ENCODE assay signal across 31 mouse cellular contexts in the genomic region with DNA sequence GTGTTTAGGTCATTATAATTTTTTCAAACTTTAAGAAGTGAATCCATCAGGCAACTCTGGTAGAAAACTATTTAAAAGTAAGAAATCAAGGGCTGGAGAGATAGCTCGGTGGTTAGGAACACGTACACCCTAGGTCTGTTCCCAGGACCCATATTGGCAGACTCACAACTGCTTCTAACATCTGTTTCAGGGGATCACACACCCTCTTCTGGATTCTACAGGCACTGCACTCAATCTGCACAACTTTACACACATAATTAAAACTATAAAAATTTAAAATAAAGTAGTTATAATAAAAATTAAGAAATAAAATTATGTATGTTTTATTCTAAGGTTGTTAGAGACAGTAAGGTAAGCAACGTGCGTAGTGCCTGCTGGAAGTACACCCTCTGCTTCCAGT. TPM values are rescaled to one million over a fixed set of nuclear protein-coding genes. Genes with fewer than 3 reads are reported as not detected.
DNase-seq lines count a peak whose midpoint lies in the region; ATAC-seq and TF ChIP-seq lines count a peak whose summit lies in the region.
"Had no signal": no experiment of that assay in that cellular context is flagged by ENCODE, and none has a peak within 500 bp of the region (broad histone marks: within the 10 kb centered on the region; RNA-seq: fewer than 3 reads in every experiment).

No protein-coding gene starts in this region.

- dilution Hi-C loops in CH12.LX (cut with MboI; ENCODE audit: extremely low pct_ligation_motif_present, extremely low pct_unique_long_range_greater_than_20kb, low sequenced_read_pairs) = no loop called here

- TF ChIP-seq CTCF in lung, postnatal 0 days (IDR thresholded peaks at IDR 0.05) = peak; percentile 25
- TF ChIP-seq CTCF in CH12.LX (conservative IDR thresholded peaks at IDR 0.05 in 1 of 2, IDR thresholded peaks at IDR 0.05 in 1 of 2; ENCODE audit: low read depth in 2 of 2, low read length in 2 of 2) = peak in 1 of 2 experiments; percentile 70; a peak in 2 of 4 replicates

- H3K4me3 ChIP-seq in lung, postnatal 0 days (ENCODE audit: low read depth, low read length) = no peak overlapping the region
- H3K4me3 ChIP-seq in CH12.LX (replicated peaks in 1 of 3; ENCODE audit: low read depth in 2 of 3, low read length in 2 of 3, poor library complexity in 1 of 3) = no peak overlapping the region
- H3K4me3 ChIP-seq: embryonic facial prominence, embryonic 15.5 days; hindbrain, embryonic 15.5 days; midbrain, embryonic 10.5 days; neural tube, embryonic 13.5 days had no signal

- TF ChIP-seq EP300 in lung, postnatal 0 days (IDR thresholded peaks at IDR 0.05) = no peak
- no peak for TF ChIP-seq EP300 in CH12.LX (IDR thresholded peaks at IDR 0.05; ENCODE audit: low read length)

- WGBS in lung, postnatal 0 days = 80% methylated on average over 4 of the region's 4 CpGs

- peak; percentile 69 for TF ChIP-seq RAD21 in CH12.LX (IDR thresholded peaks at IDR 0.05; ENCODE audit: low read depth, low read length)

- in situ Hi-C loops in CH12.LX (cut with MboI; ENCODE audit: low pct_ligation_motif_present, low pct_unique_long_range_greater_than_20kb, low sequenced_read_pairs) = no loop called here

- ATAC-seq in lung, postnatal 0 days = no peak
- no peak for ATAC-seq in monocyte, adult 5-6 weeks (replicated peaks; ENCODE audit: insufficient number of reproducible peaks, low FRiP score, low TSS enrichment, poor library complexity, severe bottlenecking)
- ATAC-seq: forebrain, postnatal 0 days had no signal

- no peak overlapping the region for H3K27ac ChIP-seq in lung, postnatal 0 days (ENCODE audit: low read length)
- no peak overlapping the region for H3K27ac ChIP-seq in CH12.LX (ENCODE audit: insufficient read depth, low read depth)
- H3K27ac ChIP-seq: embryonic facial prominence, embryonic 15.5 days; hindbrain, embryonic 15.5 days; midbrain, embryonic 10.5 days; neural tube, embryonic 13.5 days had no signal

- H3K79me2 ChIP-seq in CH12.LX (replicated peaks; ENCODE audit: control insufficient read depth, extremely low read depth, insufficient read depth, poor library complexity, severe bottlenecking) = no peaks in the 10 kb centered on the region; the same call in none of the 2 replicates

- DNase-seq in lung, postnatal 0 days (ENCODE audit: low spot score) = no peak
- no peak for DNase-seq in lung, postnatal 14 days
- DNase-seq in CH12.LX (ENCODE audit: extremely low read depth) (no peak), ZHBTc4 (ENCODE audit: low read depth, low spot score) (peak; percentile 8)
- peak; percentile 25 for DNase-seq in splenic B cell, adult 2 months (ENCODE audit: low read depth, low spot score)
- no peak for DNase-seq in thymus, postnatal 14 days
- no peak for DNase-seq in right cerebral cortex, postnatal 14 days
- DNase-seq: adrenal gland, adult 2 months; cerebellum, postnatal 10 days; forebrain, postnatal 0 days; heart, postnatal 36 days; kidney, adult 18-20 months; kidney, postnatal 10 days; lung, adult 18-20 months; lung, postnatal 36 days; right cerebral cortex, adult 18-20 months; thymus, adult 2 months had no signal

- H3K9me3 ChIP-seq in lung, postnatal 0 days (ENCODE audit: low read length) = no peaks in the 10 kb centered on the region
- H3K9me3 ChIP-seq in CH12.LX (replicated peaks; ENCODE audit: low read length) = peaks cover 3% of the 10 kb centered on the region
- H3K9me3 ChIP-seq: embryonic facial prominence, embryonic 15.5 days; hindbrain, embryonic 15.5 days; midbrain, embryonic 10.5 days; neural tube, embryonic 13.5 days had no signal

- H3K36me3 ChIP-seq in lung, postnatal 0 days (ENCODE audit: insufficient read depth, low read length) = peaks cover 4% of the 10 kb centered on the region; the same call in 1 of the 2 replicates
- H3K36me3 ChIP-seq in CH12.LX (replicated peaks in 1 of 2; ENCODE audit: control insufficient read depth in 1 of 2, insufficient read depth in 1 of 2, low read length in 1 of 2) = peaks cover 20 to 42% of the 10 kb centered on the region in 2 experiments
- H3K36me3 ChIP-seq in splenic B cell, adult 2 months (ENCODE audit: control insufficient read depth, insufficient read depth, low read length, poor library complexity, severe bottlenecking) = peaks cover 7% of the 10 kb centered on the region

- H3K9ac ChIP-seq in lung, postnatal 0 days (replicated peaks; ENCODE audit: low read depth) = no peak overlapping the region
- no peak overlapping the region for H3K9ac ChIP-seq in CH12.LX (ENCODE audit: insufficient read depth, low read depth)
- H3K9ac ChIP-seq: embryonic facial prominence, embryonic 15.5 days; forebrain, postnatal 0 days; hindbrain, embryonic 15.5 days; neural tube, embryonic 13.5 days had no signal

- no peak overlapping the region for H3K4me2 ChIP-seq in lung, postnatal 0 days (replicated peaks; ENCODE audit: low read depth, low read length)
- no peak overlapping the region for H3K4me2 ChIP-seq in CH12.LX (ENCODE audit: insufficient read depth, low read depth, poor library complexity, severe bottlenecking)
- H3K4me2 ChIP-seq: embryonic facial prominence, embryonic 15.5 days; hindbrain, embryonic 15.5 days; liver, embryonic 11.5 days; neural tube, embryonic 13.5 days had no signal

- no peaks in the 10 kb centered on the region for H3K27me3 ChIP-seq in lung, postnatal 0 days (replicated peaks; ENCODE audit: insufficient read depth, low read length)
- no peaks in the 10 kb centered on the region for H3K27me3 ChIP-seq in CH12.LX (replicated peaks)
- no peaks in the 10 kb centered on the region for H3K27me3 ChIP-seq in splenic B cell, adult 2 months (ENCODE audit: control insufficient read depth, insufficient read depth, low read length, poor library complexity, severe bottlenecking)
- H3K27me3 ChIP-seq: embryonic facial prominence, embryonic 15.5 days; hindbrain, embryonic 15.5 days; neural tube, embryonic 13.5 days had no signal

- H3K4me1 ChIP-seq in lung, postnatal 0 days (ENCODE audit: insufficient read depth, low read depth, low read length) = no peaks in the 10 kb centered on the region
- peaks cover 0 to 12% of the 10 kb centered on the region in 2 experiments; a peak in 3 of 4 replicates for H3K4me1 ChIP-seq in CH12.LX (ENCODE audit: control insufficient read depth in 1 of 2, insufficient read depth in 2 of 2)
- H3K4me1 ChIP-seq: embryonic facial prominence, embryonic 15.5 days; hindbrain, embryonic 15.5 days; midbrain, embryonic 10.5 days; neural tube, embryonic 13.5 days had no signal

- TF ChIP-seq POLR2A in CH12.LX (IDR thresholded peaks at IDR 0.05; ENCODE audit: low read depth, low read length) = no peak

TF ChIP-seq in CH12.LX, 34 proteins besides CTCF, POLR2A, EP300 and RAD21:
- TF ChIP-seq ZC3H11A (IDR thresholded peaks at IDR 0.05; ENCODE audit: low read depth, low read length) (0 out of 2 replicates have a peak, but pooled peaks have one; percentile 25), ELF1 (IDR thresholded peaks at IDR 0.05; ENCODE audit: low read depth, low read length) (0 out of 2 replicates have a peak, but pooled peaks have one; percentile 3), MAZ (IDR thresholded peaks at IDR 0.05; ENCODE audit: low read depth, low read length) (no peak), SMC3 (IDR thresholded peaks at IDR 0.05; ENCODE audit: low read depth, low read length) (peak; percentile 64), JUN (IDR thresholded peaks at IDR 0.05; ENCODE audit: insufficient read depth, low read depth, low read length) (no peak), MYC (IDR thresholded peaks at IDR 0.05; ENCODE audit: low read depth, low read length) (0 out of 2 replicates have a peak, but pooled peaks have one; percentile 54)

RNA-seq across cellular contexts. Expression of a gene that starts 10.5 kb away (rescaled TPM):
- 80.4 and 81.8 TPM in 2 replicates for polyA plus RNA-seq in lung, postnatal 0 days (2015; fragmentation: Nextera tagmentation; extraction: Ambion mirVana)
- total RNA-seq in CH12.LX (2012; rRNA removed) (59.9 and 63.8 TPM in 2 replicates), CH12.LX (2014; rRNA removed) (78.0 and 78.7 TPM in 2 replicates)
- 65.6 and 80.6 TPM in 2 replicates for polyA plus RNA-seq in CH12.LX (2012; ENCODE audit: insufficient read length, low read depth)
- total RNA-seq in monocyte, adult 5-6 weeks (2017) = 14.5 to 60.0 TPM (median 53.1 TPM) in 3 replicates

RNA-seq across cellular contexts. Expression of a gene that starts 19.3 kb away (rescaled TPM):
- polyA plus RNA-seq in lung, postnatal 0 days (2015; fragmentation: Nextera tagmentation; extraction: Ambion mirVana) = 0.08 and 0.18 TPM in 2 replicates
- 13.8 and 14.5 TPM in 2 replicates for total RNA-seq in CH12.LX (2012; rRNA removed)
- 8.3 and 8.7 TPM in 2 replicates for total RNA-seq in CH12.LX (2014; rRNA removed)
- 3.9 and 4.7 TPM in 2 replicates for polyA plus RNA-seq in CH12.LX (2012; ENCODE audit: insufficient read length, low read depth)
- total RNA-seq in monocyte, adult 5-6 weeks (2017) = 1.7 TPM in 1 of 3 replicates, not detected in the others
- total RNA-seq: adrenal gland, adult 2 months; gastrocnemius, adult 18-20 months; heart, postnatal 36 days; layer of hippocampus, adult 8-10 months; left cerebral cortex, adult 18-20 months had no signal
- polyA plus RNA-seq: adrenal gland, adult 2 months; forebrain, postnatal 0 days; heart, embryonic 14.5 days; hindbrain, embryonic 15.5 days; limb, embryonic 11.5 days; liver, embryonic 11.5 days; neural tube, embryonic 13.5 days; small intestine, adult 2 months had no signal

RNA-seq across cellular contexts. Expression of a gene that starts 24.8 kb away (rescaled TPM):
- not detected in 2 replicates for polyA plus RNA-seq in lung, postnatal 0 days (2015; fragmentation: Nextera tagmentation; extraction: Ambion mirVana)
- not detected in 2 replicates for total RNA-seq in CH12.LX (2012; rRNA removed)
- total RNA-seq in CH12.LX (2014; rRNA removed) = not detected in 2 replicates
- polyA plus RNA-seq in CH12.LX (2012; ENCODE audit: insufficient read length, low read depth) = not detected in 2 replicates
- total RNA-seq in monocyte, adult 5-6 weeks (2017) = not detected in 3 replicates
- total RNA-seq: adrenal gland, adult 2 months; forebrain, postnatal 0 days; gastrocnemius, adult 18-20 months; granulocyte monocyte progenitor cell, adult 5-6 weeks; heart, postnatal 36 days; layer of hippocampus, adult 8-10 months; left cerebral cortex, adult 18-20 months had no signal
- polyA plus RNA-seq: adrenal gland, adult 2 months; embryonic facial prominence, embryonic 15.5 days; forebrain, postnatal 0 days; heart, embryonic 14.5 days; hindbrain, embryonic 15.5 days; limb, embryonic 11.5 days; liver, embryonic 11.5 days; midbrain, embryonic 10.5 days; neural tube, embryonic 13.5 days; small intestine, adult 2 months; thymus, adult 2 months; urinary bladder, adult 2 months had no signal

Comparison
In these comparisons a context has a peak if more than half of its experiments do, and no peak if none do; other contexts are left out.
1. DNase-seq: peak in ZHBTc4 (single experiment) and splenic B cell, adult 2 months (single experiment); none in lung, postnatal 0 days (single experiment), lung, postnatal 14 days (single experiment), CH12.LX (single experiment), thymus, postnatal 14 days (single experiment) and right cerebral cortex, postnatal 14 days (single experiment).